Mouse (Mus musculus): ENCODE measurements at regions not wholly inside any gene's neighbourhood (a gene's known extent, or its start where the extent isn't known, plus 50 kb on each side); places are given as distances from the start of the nearest gene placed in this dataset.

DNA sequence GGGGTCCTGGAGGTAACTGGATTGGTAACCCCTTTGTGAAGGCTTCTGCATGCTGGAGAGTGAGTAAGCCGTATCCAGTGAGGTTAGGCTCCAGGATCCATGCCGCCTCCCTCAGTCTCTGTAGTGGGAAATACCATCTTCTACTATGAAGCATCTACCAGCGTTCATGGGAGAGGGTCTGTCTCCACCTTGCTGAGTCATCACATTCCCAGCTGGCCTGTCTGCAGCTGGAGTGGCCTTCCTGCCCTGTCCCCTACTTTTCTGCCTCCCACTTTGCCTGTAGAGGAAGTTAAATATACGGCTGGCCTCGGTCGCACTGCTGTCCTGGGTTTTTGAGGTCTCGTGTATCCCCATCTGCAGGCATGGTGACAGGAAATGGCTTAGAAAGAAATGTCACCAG lies 78.0 kb upstream of the Sec14l1 start:
- Histone ChIP-seq H3K27ac (ENCODE audit: low read depth, low read length) (no peak overlapping the region), H3K9me3 (ENCODE audit: control insufficient read depth, low read length) (no peaks in the 10 kb centered on the region), H3K27me3 (ENCODE audit: control insufficient read depth, insufficient read depth, low read length) (no peaks in the 10 kb centered on the region), H3K4me2 (ENCODE audit: low read depth, low read length) (no peak overlapping the region), H3K9ac (replicated peaks; ENCODE audit: low read depth, low read length) (no peak overlapping the region), H3K4me1 (ENCODE audit: control insufficient read depth, insufficient read depth, low read length) (peaks cover 9% of the 10 kb centered on the region), H3K36me3 (ENCODE audit: control insufficient read depth, insufficient read depth, low read length) (no peaks in the 10 kb centered on the region), H3K4me3 (ENCODE audit: low read depth, low read length) (no peak overlapping the region)
- WGBS: 58% methylated on average over 7 of the region's 7 CpGs
- no peak for ATAC-seq (ENCODE audit: low read depth)

DNA sequence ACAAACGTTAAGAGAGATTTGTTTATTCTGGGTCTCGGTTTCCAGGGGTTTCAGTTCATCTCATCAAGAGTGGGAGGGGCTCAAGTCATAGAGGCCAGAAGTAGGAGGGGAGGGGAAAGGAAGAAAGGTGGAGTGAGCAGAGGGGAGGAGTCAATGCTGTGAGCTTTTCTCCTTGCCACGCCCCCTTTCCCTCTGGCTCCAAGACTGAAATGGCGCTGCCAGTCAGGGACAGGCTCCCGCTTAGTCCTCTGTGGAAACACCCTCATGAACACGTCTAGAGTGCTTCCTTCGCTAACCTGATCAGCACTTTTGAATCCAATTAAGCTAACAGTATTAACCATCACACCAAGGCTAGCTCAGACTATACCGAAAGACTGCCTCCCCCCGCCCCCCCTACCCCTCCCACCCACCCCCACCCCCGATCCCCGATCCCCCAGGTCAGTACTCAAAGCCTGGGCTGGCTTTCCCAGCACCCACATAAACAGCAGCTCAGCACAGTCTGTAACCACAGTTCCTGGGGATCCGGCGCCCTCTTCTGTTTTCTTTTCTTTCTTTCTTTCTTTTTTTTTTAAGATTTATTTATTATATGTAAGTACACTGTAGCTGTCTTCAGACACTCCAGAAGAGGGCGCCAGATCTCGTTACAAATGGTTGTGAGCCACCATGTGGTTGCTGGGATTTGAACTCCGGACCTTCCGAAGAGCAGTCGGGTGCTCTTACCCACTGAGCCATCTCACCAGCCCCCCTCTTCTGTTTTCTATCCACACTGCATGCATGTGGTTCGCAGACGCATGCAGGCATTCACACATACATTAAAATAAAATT lies 76.5 kb upstream of the Sec14l1 start:
- no peaks in the 10 kb centered on the region for H3K27me3 ChIP-seq (ENCODE audit: control insufficient read depth, insufficient read depth, low read length)
- H3K9me3 ChIP-seq (ENCODE audit: control insufficient read depth, low read length): no peaks in the 10 kb centered on the region
- no peak overlapping the region for H3K4me2 ChIP-seq (ENCODE audit: low read depth, low read length)
- H3K9ac ChIP-seq (replicated peaks; ENCODE audit: low read depth, low read length): no peak overlapping the region
- peaks cover 13% of the 10 kb centered on the region for H3K4me1 ChIP-seq (ENCODE audit: control insufficient read depth, insufficient read depth, low read length)
- ATAC-seq (ENCODE audit: low read depth): no peak
- H3K4me3 ChIP-seq (ENCODE audit: low read depth, low read length): no peak overlapping the region
- WGBS: 50% methylated on average over 20 of the region's 20 CpGs
- H3K27ac ChIP-seq (ENCODE audit: low read depth, low read length): no peak overlapping the region
- H3K36me3 ChIP-seq (ENCODE audit: control insufficient read depth, insufficient read depth, low read length): no peaks in the 10 kb centered on the region

DNA sequence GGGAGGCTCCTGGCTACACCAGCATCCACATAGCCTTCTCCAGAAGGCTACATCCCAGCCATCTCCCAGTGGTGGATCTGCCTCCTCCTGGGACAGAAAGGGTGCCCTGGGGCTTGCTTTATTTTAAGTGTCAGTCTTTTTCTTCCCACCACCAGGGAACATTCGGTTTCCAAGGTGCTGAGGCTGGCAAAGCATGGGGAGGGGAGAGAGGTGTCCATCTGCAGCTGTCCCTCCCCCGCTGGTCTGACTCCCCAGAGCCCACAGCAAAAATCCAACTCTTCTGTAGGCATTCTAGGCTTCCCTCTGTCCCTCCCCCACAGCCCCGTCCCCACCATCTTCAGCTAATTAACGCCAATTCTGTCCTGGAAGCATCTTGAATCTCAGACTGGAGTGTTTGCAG lies 74.1 kb upstream of the Sec14l1 start:
- ATAC-seq (ENCODE audit: low read depth): no peak
- H3K4me2 ChIP-seq (ENCODE audit: low read depth, low read length): no peak overlapping the region
- no peaks in the 10 kb centered on the region for H3K36me3 ChIP-seq (ENCODE audit: control insufficient read depth, insufficient read depth, low read length)
- no peaks in the 10 kb centered on the region for H3K9me3 ChIP-seq (ENCODE audit: control insufficient read depth, low read length)
- peaks cover 10% of the 10 kb centered on the region for H3K4me1 ChIP-seq (ENCODE audit: control insufficient read depth, insufficient read depth, low read length)
- no peaks in the 10 kb centered on the region for H3K27me3 ChIP-seq (ENCODE audit: control insufficient read depth, insufficient read depth, low read length)
- no peak overlapping the region for H3K27ac ChIP-seq (ENCODE audit: low read depth, low read length)
- WGBS: 8% methylated on average over 4 of the region's 4 CpGs
- no peak overlapping the region for H3K9ac ChIP-seq (replicated peaks; ENCODE audit: low read depth, low read length)
- H3K4me3 ChIP-seq (ENCODE audit: low read depth, low read length): no peak overlapping the region

DNA sequence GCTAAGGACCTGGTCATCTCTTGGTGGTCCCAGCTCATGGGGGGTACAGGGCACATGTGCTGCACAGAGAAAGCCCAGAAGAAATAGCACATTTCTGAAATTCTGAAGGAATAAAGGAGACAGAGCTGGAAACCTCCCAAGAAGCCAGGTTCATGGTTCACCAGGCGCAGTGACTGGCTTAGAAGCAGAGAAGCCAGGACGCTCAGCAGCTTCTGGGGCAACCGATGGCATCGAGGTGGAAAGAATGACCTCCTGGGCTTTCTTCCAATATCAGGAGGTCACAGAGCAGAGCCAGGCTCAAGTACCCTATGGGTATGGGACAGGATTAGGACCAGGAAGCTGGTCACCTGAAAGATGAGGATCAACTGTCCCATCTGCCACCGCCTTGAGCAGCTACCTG lies 72.6 kb upstream of the Sec14l1 start:
- 82% methylated on average over 5 of the region's 5 CpGs for WGBS

DNA sequence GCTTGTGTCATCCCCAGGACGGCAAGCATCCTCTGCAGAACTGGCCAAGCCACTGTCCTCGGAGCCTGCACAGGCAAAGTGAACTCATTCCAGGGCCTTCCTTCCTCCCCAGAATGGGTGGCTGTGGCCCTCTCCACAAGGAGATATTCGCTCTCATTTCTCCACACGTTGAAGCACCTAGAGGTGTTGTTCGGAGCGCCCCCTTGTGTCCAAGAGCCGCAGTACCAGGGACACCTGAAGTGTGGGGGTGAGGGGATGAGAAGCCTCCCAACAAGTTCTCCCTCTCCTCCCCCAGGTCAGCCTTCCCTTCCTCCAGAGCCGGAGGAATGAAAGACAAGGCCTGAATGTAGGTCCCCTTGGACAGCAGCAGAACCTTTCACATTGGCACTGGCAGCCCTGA lies 71.4 kb upstream of the Sec14l1 start:
- Histone ChIP-seq H3K4me2 (ENCODE audit: low read depth, low read length) (no peak overlapping the region), H3K36me3 (ENCODE audit: control insufficient read depth, insufficient read depth, low read length) (no peaks in the 10 kb centered on the region), H3K4me3 (ENCODE audit: low read depth, low read length) (no peak overlapping the region), H3K9ac (replicated peaks; ENCODE audit: low read depth, low read length) (no peak overlapping the region), H3K27me3 (ENCODE audit: control insufficient read depth, insufficient read depth, low read length) (no peaks in the 10 kb centered on the region), H3K9me3 (ENCODE audit: control insufficient read depth, low read length) (no peaks in the 10 kb centered on the region), H3K4me1 (ENCODE audit: control insufficient read depth, insufficient read depth, low read length) (peaks cover 13% of the 10 kb centered on the region), H3K27ac (ENCODE audit: low read depth, low read length) (no peak overlapping the region)
- ATAC-seq (ENCODE audit: low read depth): no peak
- 8% methylated on average over 8 of the region's 8 CpGs for WGBS

More for the DNA sequence above, 72.6 kb upstream of the Sec14l1 start:
- H3K4me3 ChIP-seq (ENCODE audit: low read depth, low read length): no peak overlapping the region
- no peaks in the 10 kb centered on the region for H3K36me3 ChIP-seq (ENCODE audit: control insufficient read depth, insufficient read depth, low read length)
- H3K4me2 ChIP-seq (ENCODE audit: low read depth, low read length): no peak overlapping the region
- no peak for ATAC-seq (ENCODE audit: low read depth)
- no peak overlapping the region for H3K9ac ChIP-seq (replicated peaks; ENCODE audit: low read depth, low read length)
- H3K4me1 ChIP-seq (ENCODE audit: control insufficient read depth, insufficient read depth, low read length): peaks cover 11% of the 10 kb centered on the region
- H3K27ac ChIP-seq (ENCODE audit: low read depth, low read length): no peak overlapping the region
- H3K9me3 ChIP-seq (ENCODE audit: control insufficient read depth, low read length): no peaks in the 10 kb centered on the region
- no peaks in the 10 kb centered on the region for H3K27me3 ChIP-seq (ENCODE audit: control insufficient read depth, insufficient read depth, low read length)

DNA sequence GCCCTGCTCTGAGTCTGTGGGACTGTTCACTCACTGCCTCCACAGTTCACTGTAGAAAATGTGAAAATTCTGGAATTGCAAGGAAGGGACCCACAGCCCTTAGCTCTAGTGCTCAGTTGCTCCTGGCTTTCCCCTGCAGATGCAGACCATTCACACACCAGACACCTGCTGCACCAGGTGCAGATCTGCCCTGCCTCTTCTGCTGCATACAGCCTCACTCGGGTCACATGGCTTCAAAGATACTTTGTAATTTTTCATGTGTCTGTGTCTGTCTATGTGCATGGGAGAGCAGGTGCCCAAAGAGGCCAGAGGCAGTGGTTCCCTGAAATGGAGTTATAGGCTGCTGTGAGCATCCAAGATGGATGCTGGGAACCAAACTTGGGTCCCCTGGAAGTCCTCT lies 70.2 kb upstream of the Sec14l1 start:
- ATAC-seq (ENCODE audit: low read depth): no peak
- Histone ChIP-seq H3K4me3 (ENCODE audit: low read depth, low read length) (no peak overlapping the region), H3K4me1 (ENCODE audit: control insufficient read depth, insufficient read depth, low read length) (peaks cover 13% of the 10 kb centered on the region), H3K9ac (replicated peaks; ENCODE audit: low read depth, low read length) (no peak overlapping the region), H3K4me2 (ENCODE audit: low read depth, low read length) (no peak overlapping the region), H3K27ac (ENCODE audit: low read depth, low read length) (no peak overlapping the region), H3K9me3 (ENCODE audit: control insufficient read depth, low read length) (no peaks in the 10 kb centered on the region), H3K27me3 (ENCODE audit: control insufficient read depth, insufficient read depth, low read length) (no peaks in the 10 kb centered on the region), H3K36me3 (ENCODE audit: control insufficient read depth, insufficient read depth, low read length) (no peaks in the 10 kb centered on the region)
- 81% methylated on average over 1 of the region's 1 CpGs for WGBS

DNA sequence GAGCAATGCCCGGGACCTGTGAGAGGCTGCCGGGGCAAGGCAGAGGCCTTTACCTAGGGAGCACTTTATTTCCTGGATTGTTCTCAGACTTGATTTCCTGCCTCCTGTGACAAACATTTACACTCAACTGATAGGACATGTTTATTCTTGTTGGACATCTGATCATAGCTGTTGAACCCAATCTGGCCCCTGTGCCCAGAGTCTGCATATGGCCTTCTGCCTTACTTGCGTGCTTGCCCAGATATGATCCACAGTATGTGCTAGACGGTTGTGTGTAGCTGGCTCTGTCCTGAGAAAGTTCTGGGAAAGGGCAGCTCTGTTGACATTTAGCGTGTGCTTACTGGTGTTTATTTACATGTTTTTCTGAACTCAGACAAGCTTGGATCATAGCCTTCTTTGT lies 68.3 kb upstream of the Sec14l1 start:
- Histone ChIP-seq H3K4me3 (ENCODE audit: low read depth, low read length) (no peak overlapping the region), H3K9ac (replicated peaks; ENCODE audit: low read depth, low read length) (no peak overlapping the region), H3K9me3 (ENCODE audit: control insufficient read depth, low read length) (no peaks in the 10 kb centered on the region), H3K36me3 (ENCODE audit: control insufficient read depth, insufficient read depth, low read length) (no peaks in the 10 kb centered on the region), H3K4me1 (ENCODE audit: control insufficient read depth, insufficient read depth, low read length) (peaks cover 13% of the 10 kb centered on the region), H3K4me2 (ENCODE audit: low read depth, low read length) (no peak overlapping the region), H3K27me3 (ENCODE audit: control insufficient read depth, insufficient read depth, low read length) (no peaks in the 10 kb centered on the region), H3K27ac (ENCODE audit: low read depth, low read length) (peak overlapping the region; percentile 84)
- 90% methylated on average over 5 of the region's 5 CpGs for WGBS
- no peak for ATAC-seq (ENCODE audit: low read depth)

DNA sequence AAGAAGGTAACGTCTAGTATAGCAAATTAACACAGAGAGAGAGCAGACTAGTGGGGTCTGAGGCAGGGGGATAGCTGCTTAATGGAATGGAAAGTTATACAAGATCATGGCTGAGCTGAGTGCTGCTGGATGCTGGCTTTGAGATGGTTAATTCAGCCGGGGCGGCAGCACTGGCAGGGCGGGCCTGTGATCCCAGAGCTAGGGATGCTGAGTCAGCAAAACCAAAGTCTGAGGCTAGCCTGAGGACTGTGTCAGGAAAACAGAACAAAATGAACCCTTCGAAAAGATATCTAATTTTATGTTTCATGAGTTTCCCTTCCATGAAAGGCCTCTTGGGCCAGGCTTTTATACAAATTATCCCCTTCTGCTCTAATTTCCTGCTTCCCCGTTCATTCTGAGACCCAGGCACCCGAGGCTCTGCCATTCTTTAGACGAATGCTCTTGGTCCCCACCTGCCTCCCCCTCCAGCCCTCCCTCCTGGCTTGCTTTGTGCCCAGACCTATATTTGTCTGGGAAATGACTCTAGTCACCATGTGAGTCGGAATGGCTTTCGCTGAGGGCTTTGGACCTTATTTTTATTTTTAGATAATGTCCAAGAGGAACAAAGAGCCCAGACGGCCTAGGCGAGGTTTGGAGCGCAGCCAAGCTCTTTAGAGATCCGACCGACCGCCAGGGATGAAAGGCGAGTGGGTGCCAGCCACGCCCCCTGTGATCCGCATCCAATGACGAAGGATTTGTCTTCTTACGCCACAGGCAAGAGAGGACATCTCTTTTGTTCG lies 67.6 kb upstream of the Sec14l1 start:
- H3K4me1 ChIP-seq (ENCODE audit: control insufficient read depth, insufficient read depth, low read length): peaks cover 13% of the 10 kb centered on the region
- no peaks in the 10 kb centered on the region for H3K27me3 ChIP-seq (ENCODE audit: control insufficient read depth, insufficient read depth, low read length)
- H3K4me3 ChIP-seq (ENCODE audit: low read depth, low read length): no peak overlapping the region
- peak; percentile 44 for ATAC-seq (ENCODE audit: low read depth)
- WGBS: 8% methylated on average over 22 of the region's 22 CpGs
- peak overlapping the region; percentile 84 for H3K27ac ChIP-seq (ENCODE audit: low read depth, low read length)
- H3K9me3 ChIP-seq (ENCODE audit: control insufficient read depth, low read length): no peaks in the 10 kb centered on the region
- no peaks in the 10 kb centered on the region for H3K36me3 ChIP-seq (ENCODE audit: control insufficient read depth, insufficient read depth, low read length)
- peak overlapping the region; percentile 5; the same call in 1 of the 2 replicates for H3K9ac ChIP-seq (replicated peaks; ENCODE audit: low read depth, low read length)
- peak overlapping the region; percentile 27; the same call in 1 of the 2 replicates for H3K4me2 ChIP-seq (ENCODE audit: low read depth, low read length)

DNA sequence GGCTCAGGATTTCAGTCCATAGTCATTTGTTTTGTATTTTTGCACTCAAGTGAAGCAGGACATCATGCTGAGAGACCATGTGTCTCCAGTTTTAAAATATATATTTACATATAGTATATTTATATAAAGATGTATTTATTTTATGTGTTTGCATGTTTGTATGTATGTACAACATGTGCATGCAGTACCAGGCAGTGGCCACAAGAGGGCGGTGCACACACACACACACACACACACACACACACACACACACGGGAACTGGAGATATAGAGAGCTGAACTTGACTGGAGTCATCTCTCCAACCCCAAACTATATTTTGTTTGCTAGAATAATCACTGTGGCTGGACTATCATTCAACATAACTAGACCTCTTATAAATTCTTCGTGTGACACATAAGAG lies 66.1 kb upstream of the Sec14l1 start:
- Histone ChIP-seq H3K27ac (ENCODE audit: low read depth, low read length) (no peak overlapping the region), H3K9ac (replicated peaks; ENCODE audit: low read depth, low read length) (no peak overlapping the region), H3K4me1 (ENCODE audit: control insufficient read depth, insufficient read depth, low read length) (peaks cover 9% of the 10 kb centered on the region), H3K4me2 (ENCODE audit: low read depth, low read length) (no peak overlapping the region), H3K27me3 (ENCODE audit: control insufficient read depth, insufficient read depth, low read length) (no peaks in the 10 kb centered on the region), H3K9me3 (ENCODE audit: control insufficient read depth, low read length) (no peaks in the 10 kb centered on the region), H3K4me3 (ENCODE audit: low read depth, low read length) (no peak overlapping the region), H3K36me3 (ENCODE audit: control insufficient read depth, insufficient read depth, low read length) (no peaks in the 10 kb centered on the region)
- WGBS: 87% methylated on average over 3 of the region's 3 CpGs
- ATAC-seq (ENCODE audit: low read depth): no peak

All from neural tube, embryonic 14.5 days (tissue).